ENCODE assay signal across 25 mouse cellular contexts in genomic region chr16:12178031-12178430, GRCm38 (mm10).
A peak's percentile ranks its signal among the peaks of the same experiment; 100 is the strongest.
DNase-seq lines count a peak whose midpoint lies in the region; ATAC-seq lines count a peak whose summit lies in the region.
"Had no signal": no experiment of that assay in that cellular context is flagged by ENCODE, and none has a peak within 500 bp of the region (broad histone marks: within the 10 kb centered on the region; RNA-seq: fewer than 3 reads in every experiment).

No protein-coding gene starts in this region.

- no peaks in the 10 kb centered on the region for H3K36me3 ChIP-seq in midbrain, embryonic 16.5 days (ENCODE audit: control insufficient read depth, insufficient read depth, low read length)
- H3K36me3 ChIP-seq: embryonic facial prominence, embryonic 10.5 days; embryonic facial prominence, embryonic 13.5 days; forebrain, embryonic 12.5 days; forebrain, embryonic 15.5 days; hindbrain, embryonic 12.5 days; hindbrain, embryonic 15.5 days had no signal

- no peaks in the 10 kb centered on the region for H3K27me3 ChIP-seq in midbrain, embryonic 16.5 days (ENCODE audit: control insufficient read depth, insufficient read depth, low read depth, low read length)
- H3K27me3 ChIP-seq: embryonic facial prominence, embryonic 13.5 days; forebrain, embryonic 12.5 days; forebrain, embryonic 15.5 days; hindbrain, embryonic 12.5 days; hindbrain, embryonic 15.5 days had no signal

- H3K4me1 ChIP-seq in midbrain, embryonic 16.5 days (ENCODE audit: control insufficient read depth, insufficient read depth, low read length), result no peaks in the 10 kb centered on the region
- H3K4me1 ChIP-seq: embryonic facial prominence, embryonic 10.5 days; embryonic facial prominence, embryonic 13.5 days; forebrain, embryonic 12.5 days; forebrain, embryonic 15.5 days; hindbrain, embryonic 12.5 days; hindbrain, embryonic 15.5 days had no signal

- no peak overlapping the region for H3K9ac ChIP-seq in midbrain, embryonic 16.5 days (ENCODE audit: low read depth, low read length)
- H3K9ac ChIP-seq: embryonic facial prominence, embryonic 13.5 days; forebrain, embryonic 12.5 days; forebrain, embryonic 15.5 days; hindbrain, embryonic 12.5 days; hindbrain, embryonic 15.5 days had no signal

- H3K27ac ChIP-seq in midbrain, embryonic 16.5 days (ENCODE audit: low read length), result no peak overlapping the region
- H3K27ac ChIP-seq: embryonic facial prominence, embryonic 10.5 days; embryonic facial prominence, embryonic 13.5 days; forebrain, embryonic 12.5 days; forebrain, embryonic 15.5 days; hindbrain, embryonic 12.5 days; hindbrain, embryonic 15.5 days had no signal

- ATAC-seq in midbrain, embryonic 16.5 days, result no peak
- ATAC-seq: activated CD4-positive, CD25-positive, alpha-beta regulatory T cell, adult 4 months; CD4-positive, CD25-positive, alpha-beta regulatory T cell, adult 4 months; forebrain, embryonic 15.5 days had no signal

- peak; percentile 13 for DNase-seq in layer of hippocampus, adult 9-11 months
- no peak for DNase-seq in layer of hippocampus, postnatal 25 days (ENCODE audit: extremely low spot score in 1 of 2, low spot score in 1 of 2)
- DNase-seq in 3T3-L1 (ENCODE audit: low read depth, low spot score), result peak; percentile 17
- peak; percentile 4 for DNase-seq in 416B (ENCODE audit: low read depth)
- peak; percentile 44 for DNase-seq in brain, adult 2 months (ENCODE audit: low read depth, low spot score)
- DNase-seq: adrenal gland, postnatal 14 days; B cell, adult 2 months; cerebellum, adult 11-12 months; cerebellum, adult 8-10 months; cerebellum, postnatal 10 days; cerebellum, postnatal 36 days; embryo, embryonic 11 days; gastrocnemius, postnatal 10 days; heart, adult 11 months had no signal

- H3K4me2 ChIP-seq in midbrain, embryonic 16.5 days (ENCODE audit: low read length), result no peak overlapping the region
- H3K4me2 ChIP-seq: embryonic facial prominence, embryonic 13.5 days; forebrain, embryonic 12.5 days; forebrain, embryonic 15.5 days; heart, embryonic 11.5 days; hindbrain, embryonic 12.5 days; hindbrain, embryonic 15.5 days had no signal

- no peak overlapping the region for H3K4me3 ChIP-seq in midbrain, embryonic 16.5 days (ENCODE audit: low read depth, low read length)
- H3K4me3 ChIP-seq: embryonic facial prominence, embryonic 10.5 days; embryonic facial prominence, embryonic 13.5 days; erythroblast, embryonic 14.5 days; forebrain, embryonic 12.5 days; forebrain, embryonic 15.5 days; hindbrain, embryonic 12.5 days; hindbrain, embryonic 15.5 days had no signal

- WGBS in midbrain, embryonic 16.5 days, result 83% methylated on average over 2 of the region's 2 CpGs

- H3K9me3 ChIP-seq in midbrain, embryonic 16.5 days (replicated peaks; ENCODE audit: control insufficient read depth, low read length, poor library complexity, severe bottlenecking), result no peaks in the 10 kb centered on the region
- H3K9me3 ChIP-seq: embryonic facial prominence, embryonic 10.5 days; embryonic facial prominence, embryonic 13.5 days; forebrain, embryonic 12.5 days; forebrain, embryonic 15.5 days; hindbrain, embryonic 12.5 days; hindbrain, embryonic 15.5 days had no signal

Comparison
In these comparisons a context has a peak if more than half of its experiments do, and no peak if none do; other contexts are left out.
1. DNase-seq: peak in layer of hippocampus, adult 9-11 months (single experiment), 3T3-L1 (single experiment), 416B (single experiment) and brain, adult 2 months (single experiment); none in layer of hippocampus, postnatal 25 days (0 of 2).